Mouse (Mus musculus) urinary bladder, adult 2 months (tissue): ENCODE results near the gene Asgr1. TPM values are rescaled to one million over a fixed set of nuclear protein-coding genes. Genes with fewer than 3 reads are reported as not detected.
"Not testable (repeated sequence)": the region's sequence is repeated elsewhere in the genome, so short reads cannot be mapped to it uniquely, and the experiment has no call there.

Experiments
- DNase-seq: peaks from one replicate; pipeline ENCODE4 v3.0.0; 2022; ENCODE audit warnings: low spot score
- polyA plus RNA-seq: library from polyadenylated mRNA; depleted of rRNA; stranded (reverse); fragments of >200 nt; gene quantifications from 2 replicates; pipeline ENCODE4 v1.2.3, GENCODE M21; 2012; rRNA removed

Asgr1 gene
- 0.07 TPM in 1 of 2 replicates, not detected in the other for polyA plus RNA-seq

DNA sequence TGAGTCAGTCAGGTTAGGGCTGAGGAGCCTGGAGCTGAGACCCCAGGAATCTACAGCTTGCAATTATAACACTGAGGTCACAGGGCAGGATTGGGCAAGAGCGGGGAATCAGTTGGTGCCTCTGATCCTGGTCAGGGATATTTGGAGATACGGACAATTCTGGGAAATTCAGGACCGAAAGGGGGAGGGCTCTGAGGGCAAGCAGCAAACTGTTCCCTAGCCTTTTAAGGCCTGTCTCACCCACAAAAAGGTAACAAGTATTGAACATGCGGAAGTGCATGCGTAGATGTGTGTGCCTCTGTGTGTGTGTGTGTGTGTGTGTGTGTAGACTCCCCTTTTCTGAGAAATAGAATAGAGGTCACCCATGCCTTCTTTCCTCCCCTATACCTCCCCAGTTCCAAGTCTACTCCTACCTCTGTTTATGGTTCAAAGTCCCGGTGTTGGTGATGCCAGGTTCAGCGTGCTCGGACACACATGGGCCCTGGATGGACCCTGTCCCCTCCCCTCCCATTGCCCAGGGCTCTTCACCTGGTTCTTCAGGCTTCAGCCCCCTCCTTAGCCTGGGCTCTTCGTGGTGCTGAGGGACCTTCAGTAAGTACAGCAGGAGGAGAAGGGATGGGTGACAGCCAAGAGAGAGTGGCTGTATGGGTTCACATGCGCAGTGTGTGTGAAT, at the start of gene Asgr1:
Gene Asgr1 (plus strand): TSS at position 188 of the 673 bp plus-strand sequence.
- DNase-seq, result no peak

DNA sequence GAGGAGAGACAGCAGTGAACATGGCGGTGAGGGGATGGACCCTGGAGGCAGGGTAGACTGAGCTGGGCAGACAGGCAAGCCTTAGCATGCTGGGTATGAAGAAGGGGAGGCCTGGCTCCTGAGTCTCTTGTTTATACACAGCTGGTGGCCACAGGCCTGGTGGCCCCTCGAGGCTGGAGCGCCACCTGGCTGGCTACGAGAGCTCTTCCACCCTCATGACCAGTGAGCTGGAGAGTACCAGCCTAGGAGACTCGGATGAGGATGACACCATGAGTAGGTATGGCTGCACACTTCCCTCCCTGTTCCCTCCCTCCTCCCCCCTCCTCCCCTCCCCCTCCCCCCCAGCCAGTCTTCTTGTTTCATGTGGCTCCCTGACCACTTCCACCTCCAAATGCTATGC, 48.4 kb upstream of the Asgr1 start:
- no peak for DNase-seq

DNA sequence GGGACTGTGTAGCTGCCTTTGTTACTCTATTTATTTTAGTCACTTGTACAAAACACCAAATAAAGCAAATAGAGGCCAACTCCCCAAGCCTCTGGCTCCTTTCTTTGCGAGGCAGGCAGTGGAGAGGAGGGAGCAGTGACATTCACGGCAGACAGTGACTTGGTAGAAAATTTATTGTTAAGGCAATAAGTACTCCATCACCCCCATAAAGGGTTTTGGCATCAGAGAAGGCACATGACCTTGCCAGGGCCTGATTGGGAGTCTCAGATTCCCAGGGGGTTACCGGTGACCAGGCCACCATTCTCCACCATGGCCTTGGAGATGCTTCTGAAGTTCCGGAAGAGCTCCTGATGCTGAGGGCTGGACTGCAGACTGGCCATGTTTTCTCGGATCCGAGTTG, 43.9 kb upstream of the Asgr1 start:
- DNase-seq, result no peak

DNA sequence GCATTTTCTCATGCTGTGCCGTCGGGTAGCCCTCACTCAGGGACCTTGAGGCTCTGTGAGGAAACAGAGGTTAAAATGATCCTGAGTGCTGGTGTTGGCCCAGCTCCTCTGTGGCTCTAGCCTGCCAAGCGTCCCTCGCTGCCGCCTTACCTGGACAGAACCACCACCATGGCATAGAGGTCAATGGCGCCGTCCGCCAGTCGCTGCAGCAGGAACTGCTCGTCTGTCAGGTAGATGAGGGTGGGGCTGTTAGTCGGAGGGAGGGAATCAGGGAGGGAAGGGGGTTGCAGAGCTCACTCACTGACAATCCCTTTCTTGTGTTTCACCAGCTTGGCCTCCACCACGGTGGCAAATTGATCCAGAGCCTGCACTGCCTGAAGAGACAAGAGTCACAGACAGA, 43.3 kb upstream of the Asgr1 start:
- peak; percentile 14 for DNase-seq

DNA sequence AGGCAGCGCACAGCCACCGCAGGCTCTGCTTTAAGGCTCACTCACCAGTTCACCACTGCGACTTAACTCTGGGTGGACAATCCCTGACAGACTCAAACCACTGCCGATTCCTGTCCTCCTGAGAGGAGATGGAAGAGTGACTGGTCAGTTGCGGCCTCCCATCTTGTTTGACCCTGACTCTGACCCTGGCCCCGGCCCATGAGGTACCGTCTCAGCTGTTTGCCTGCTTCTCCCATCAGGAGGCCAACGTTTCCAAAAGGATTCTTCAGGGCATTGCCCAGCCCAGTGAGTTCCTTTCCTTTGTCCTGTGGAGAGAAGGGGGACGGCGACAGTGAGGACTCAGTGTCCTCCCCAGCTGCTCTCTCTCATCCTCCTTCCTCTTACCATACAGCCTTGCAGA, 42.9 kb upstream of the Asgr1 start:
- DNase-seq, result peak; percentile 21

DNA sequence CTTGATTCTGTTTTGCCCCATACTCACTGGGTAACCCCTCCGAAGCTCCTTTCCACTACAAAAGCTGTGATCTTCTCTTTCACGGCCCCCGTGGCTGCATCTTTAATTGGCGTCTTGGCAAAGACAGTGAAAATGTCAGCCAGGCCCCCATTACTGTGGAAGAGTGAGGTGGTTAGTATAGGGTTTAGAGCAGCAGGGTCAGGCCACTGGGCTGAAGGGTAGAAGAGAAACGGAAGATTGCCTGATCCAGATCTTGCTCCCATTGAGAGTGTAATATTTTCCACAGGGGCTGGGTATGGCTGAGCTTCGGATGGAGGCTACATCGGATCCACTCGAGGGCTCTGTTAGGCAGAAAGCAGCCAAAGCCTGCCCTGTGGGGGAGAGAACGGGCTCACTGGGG, 41.0 kb upstream of the Asgr1 start:
- peak; percentile 17 for DNase-seq

DNA sequence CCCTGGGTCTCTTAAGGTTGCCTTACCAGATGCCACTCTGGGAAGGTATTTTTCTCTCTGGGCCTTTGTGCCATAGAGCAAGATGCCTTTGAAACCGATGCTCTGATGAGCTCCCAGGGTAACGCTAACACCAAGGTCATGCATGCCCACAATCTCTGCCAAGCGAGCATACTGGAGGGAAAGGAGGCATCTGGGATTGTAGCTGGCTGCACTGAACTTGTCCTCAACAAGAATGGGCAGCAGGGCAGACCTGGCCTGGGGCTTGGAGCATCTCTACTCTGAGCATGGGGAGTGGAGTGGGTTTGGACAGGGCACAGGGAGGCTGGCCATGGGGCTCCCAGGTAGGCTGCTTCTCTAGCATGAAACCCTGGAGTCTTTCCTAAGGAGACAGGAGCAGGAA, 40.5 kb upstream of the Asgr1 start:
- no peak for DNase-seq

DNA sequence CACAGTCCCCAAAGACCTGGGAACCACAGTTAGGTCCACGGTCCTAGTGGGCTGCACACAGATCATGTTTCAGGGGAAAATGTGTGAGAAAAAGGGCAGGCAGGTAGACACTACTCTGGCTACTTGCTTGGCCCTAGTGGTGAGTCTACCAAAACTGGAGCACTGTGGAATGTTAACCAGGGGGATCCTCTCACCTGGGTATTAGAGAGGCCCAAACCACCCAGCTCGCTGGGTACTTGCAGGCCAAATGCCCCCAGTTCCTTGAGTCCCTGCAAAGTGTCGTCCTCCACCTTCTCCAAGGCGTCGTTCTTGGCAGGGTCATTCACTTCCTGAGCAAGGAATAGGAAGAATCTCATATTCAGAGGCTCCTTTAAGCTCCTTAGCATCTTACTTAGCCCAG, 39.8 kb upstream of the Asgr1 start:
- no peak for DNase-seq

DNA sequence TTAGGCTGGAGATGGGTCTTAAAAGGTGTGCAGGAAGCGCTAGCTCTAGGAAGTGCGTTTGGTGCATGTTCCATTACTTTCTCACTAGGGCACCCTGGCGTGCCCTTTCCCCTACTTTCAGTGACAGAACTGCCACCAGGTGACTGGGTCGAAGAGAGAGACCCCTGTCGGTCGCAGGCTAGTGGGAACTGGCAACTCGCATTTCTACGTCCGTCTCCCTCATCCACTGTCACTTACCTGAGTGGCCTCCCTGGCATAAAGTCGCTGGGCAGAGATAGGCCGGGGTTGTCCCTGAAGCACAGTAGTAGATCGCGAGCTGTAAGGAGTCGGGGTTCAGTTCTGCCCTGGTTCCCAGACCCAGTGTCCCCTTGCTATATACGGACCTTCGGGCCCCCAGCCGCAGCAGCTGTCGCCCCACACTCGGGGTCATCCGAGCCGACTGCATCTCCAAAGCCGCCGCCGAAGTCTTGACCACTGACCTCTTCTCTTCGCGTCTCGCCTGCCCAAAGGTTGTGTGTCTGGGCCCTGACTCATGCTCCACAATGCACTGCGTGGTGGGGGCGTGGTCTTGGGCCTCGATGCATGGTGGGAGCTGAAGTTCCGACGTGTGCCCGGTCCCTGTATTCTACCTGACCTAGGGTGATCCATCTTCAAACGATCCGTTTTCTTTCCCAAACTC, 38.9 kb upstream of the Asgr1 start, which contains the start of gene Acadvl:
Gene Acadvl (minus strand): TSS at position 532 of the 679 bp plus-strand sequence.
- DNase-seq, result peak; percentile 81

DNA sequence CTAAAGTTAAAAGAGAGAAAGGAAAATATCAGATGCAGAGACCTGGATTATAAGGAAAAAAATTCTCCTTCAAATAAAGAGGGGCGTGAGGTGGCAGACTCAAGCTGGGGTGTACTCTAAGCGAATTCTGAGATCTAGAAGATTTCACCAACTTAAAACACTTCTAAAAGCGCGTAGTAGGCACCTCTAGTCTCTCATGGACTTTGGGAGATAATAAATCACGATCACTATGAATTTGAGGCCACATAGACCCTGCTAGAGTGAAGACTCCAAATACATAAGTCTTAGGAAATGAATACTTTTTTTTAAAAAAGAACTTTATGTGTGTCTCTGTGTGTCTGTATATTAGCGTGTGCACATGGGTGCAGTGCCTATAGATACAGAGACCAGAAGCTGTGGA, 38.2 kb upstream of the Asgr1 start:
- no peak for DNase-seq

DNA sequence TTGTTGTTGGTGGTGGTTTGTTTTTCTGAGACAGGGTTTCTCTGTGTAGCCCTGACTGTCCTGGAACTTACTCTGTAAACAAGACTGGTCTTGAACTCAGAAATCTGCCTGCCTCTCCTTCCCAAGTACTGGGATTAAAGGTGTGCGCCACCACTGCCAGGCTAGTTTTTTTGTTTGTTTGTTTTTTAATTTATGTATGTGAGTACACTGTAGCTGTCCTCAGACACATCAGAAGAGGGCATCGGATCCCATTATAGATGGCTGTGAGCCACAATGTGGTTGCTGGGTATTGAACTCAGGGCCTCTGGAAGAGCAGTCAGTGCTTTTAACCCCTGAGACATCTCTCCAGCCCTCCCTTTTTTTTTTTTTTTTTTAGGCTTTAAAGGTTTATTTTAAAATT, 37.7 kb upstream of the Asgr1 start:
- not testable (repeated sequence) for DNase-seq

DNA sequence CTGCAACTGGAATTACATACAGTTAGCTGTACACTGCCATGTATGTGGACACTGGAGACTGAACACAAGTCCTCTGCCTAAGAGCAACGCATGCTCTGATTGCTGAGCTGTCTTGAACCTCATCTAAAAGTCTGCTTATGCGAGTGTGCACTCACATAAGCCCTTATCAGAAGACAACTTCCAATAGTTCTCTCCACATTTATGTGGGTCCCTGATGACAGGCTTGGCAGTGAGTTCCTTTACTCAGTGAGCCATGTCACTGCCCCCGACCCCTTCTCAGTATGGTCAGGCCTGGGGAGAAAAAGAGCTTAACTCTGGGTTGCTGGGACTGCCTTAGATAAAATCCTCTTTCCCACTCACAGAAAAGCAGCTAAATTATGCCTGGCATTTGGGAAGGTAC, 37.2 kb upstream of the Asgr1 start, which contains the start of gene Dlg4:
Gene Dlg4 (plus strand): TSS at position 274 of the 400 bp plus-strand sequence.
- DNase-seq, result no peak

DNA sequence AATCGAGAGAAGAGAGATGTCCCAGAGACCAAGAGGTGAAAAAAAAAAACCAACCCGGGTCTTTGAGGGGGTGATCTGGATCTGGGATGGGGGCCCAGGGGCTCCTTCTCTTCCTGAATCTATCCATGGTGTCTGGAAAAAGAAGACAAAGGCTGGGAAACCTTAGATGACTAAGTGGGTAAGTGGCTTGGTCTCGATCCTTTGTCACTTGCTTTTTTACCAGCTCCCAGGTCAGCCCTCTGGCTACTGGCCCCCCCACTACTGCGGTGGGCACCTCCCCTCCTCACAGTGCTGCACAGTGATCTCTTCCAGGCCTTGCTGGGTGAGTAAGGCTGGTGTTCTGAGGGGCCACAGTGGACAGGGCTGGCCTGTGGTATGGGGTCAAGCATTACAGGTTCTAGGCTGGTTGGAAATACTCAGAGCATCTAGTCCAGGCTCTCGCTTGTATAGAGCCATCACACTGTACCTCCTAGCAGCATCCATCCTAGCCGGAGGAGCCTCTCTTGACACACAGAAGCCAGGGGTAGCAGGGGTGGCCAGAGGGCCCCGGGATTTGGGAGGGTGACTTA, 36.6 kb upstream of the Asgr1 start:
- no peak for DNase-seq

DNA sequence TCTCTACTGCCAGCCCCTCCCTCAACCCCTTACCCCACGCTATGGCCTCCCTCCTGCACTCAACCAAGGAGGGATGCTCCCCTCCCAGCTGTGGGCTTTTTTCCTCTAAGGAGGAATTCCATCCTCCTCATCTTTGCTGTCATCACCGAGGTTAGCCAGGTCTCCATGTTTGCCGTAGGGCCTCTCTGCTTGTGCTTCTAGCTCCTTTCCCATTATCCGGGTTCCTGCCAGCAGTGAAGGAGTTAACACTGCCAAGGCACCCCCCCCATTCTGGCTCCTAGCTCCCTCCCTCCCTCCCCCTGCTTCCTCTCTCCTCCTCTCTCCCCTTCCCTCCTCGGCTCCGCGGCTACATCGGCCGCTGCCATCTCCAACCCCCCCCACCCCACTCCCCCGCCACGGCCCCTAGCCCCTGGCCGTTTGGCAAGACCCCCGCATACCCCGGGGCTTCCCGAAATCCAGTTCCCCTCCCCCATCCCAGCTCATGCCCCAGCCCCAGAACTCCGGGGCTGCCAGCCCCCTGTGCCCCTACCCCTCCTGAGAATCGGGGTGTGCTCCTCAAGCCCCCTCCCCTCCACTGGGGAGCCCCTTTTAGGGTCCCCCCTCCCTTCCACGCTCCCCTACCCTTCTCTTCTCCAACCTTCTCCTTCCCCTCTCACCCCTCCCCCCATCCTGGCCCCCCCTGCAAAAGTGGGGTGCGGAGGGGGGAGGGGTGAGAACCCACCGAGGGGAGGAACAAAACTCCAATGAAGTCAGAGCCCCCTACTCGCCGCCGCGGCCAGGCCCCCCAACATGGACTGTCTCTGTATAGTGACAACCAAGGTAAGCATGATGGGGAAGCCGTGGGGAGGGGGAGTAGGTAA, 35.5 kb upstream of the Asgr1 start:
- DNase-seq, result no peak

DNA sequence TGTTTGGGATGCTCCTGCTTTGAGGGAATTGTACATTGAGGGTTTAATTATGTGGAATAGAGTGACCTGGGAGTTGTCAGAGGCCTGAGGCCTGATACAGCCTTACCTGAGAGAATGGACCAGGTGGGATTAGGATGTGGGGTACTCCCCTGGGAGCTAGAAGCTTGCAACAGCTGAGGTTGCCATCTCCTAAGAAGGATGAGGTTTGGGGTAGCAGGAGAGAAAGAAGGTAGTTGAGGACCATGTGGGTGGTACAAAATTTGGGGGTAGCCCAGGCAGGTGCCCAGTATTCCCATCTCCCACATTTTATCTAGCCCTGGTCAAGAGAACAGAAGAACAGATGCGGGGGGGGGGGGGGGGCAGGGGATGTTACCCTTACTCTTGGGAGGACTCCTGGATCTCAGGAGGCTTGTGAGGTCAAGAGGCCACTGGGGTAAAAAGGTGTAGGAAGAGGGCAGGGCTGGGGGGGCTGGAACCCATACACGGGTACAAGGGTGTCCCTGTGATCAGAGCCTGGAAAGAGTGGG, 34.3 kb upstream of the Asgr1 start:
- no peak for DNase-seq

DNA sequence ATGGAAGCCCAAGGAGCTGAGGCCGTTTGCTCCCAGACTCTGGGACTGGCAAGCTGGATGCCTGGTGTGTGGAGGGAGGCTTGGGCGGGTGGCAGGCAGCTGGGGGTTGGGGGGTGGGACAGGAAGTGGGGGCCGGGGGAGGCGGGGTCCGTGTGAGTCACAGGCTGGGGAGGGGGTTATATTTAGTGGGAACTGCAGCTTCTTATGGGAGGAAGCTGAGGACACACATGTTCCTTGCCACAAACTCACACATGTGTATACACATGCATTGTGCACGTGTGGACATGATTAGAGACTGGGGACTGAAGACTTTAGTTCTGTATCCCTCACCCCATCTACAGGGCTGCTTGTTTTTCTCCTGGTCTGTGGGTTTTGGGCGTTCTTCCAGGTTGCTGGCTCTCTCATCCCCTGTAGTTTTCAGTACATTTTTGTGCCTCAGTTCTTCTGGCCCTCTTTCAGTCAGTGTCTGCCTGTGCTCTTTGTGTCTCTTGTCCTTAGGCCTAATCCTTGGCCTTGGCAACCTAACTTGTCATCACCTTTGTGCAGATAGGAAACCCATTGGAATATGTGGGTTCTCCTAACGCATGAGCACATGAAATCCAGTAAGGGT, 33.8 kb upstream of the Asgr1 start:
- no peak for DNase-seq

DNA sequence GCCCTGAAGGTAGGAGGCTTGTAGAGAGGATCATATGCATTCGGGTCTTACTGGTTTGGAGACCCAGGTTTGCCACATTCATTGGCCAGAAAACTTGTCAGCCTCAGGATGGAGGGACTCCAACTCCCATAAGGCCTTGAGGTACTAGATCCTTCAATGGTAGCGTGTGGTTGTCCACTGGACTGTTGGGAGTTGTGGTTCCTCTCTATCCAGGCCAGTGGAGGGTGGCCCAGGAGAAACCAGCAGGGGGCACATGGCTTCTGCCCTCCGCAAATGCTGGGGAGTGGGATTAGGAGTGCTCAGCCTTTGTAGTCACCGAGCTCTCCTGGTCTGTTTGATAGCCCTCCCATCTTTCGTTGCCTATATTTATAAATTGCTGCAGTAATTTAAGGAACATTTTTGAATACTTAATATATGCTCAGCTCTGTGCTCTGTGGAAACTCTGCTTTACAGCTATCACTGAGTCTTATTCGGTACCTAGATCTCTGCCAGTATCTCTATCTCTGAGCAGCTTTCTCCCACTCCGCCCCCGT, 33.1 kb upstream of the Asgr1 start:
- no peak for DNase-seq

DNA sequence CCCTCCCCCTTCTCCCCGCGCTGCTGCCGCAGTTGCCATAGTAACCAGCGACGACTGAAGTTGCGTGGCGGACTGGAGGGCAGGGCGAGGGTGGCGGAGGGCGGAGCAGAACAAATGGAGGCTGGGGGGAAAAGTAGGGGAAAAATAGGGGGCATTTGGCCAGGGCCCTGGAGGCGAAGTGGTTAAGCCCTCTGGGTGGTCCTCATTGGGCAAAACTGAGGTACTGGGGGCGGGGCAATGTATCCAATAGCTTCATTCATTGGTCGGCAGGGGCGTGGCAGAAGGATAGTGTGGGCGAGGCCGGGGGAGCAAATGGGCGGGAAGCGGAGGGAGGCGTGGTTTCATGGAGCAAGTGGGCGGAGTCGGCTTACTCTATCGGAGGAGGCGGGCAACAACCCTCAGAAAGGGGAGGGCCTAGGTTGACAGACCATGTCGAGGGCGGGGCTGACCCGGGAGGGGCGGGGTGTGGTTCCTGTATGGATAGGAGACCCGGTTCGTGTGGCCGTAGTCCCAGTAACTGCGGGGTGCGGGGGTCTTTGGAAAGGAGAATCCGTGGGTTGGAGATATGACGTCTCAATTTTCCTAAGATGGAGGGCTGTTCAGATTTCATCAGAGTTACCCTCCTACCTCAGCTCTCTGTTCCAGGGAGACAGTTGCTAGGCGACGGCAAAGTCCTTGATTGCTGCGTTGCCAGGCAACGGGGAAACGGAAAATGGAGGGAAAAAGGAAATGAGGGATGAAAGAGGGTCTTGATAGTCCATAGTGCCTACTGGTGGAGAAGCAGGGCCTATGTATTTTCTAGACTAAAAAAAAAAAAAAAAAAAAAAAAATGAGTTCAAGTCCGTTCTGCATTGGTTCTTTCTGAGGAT, 32.4 kb upstream of the Asgr1 start:
- DNase-seq, result peak; percentile 81

DNA sequence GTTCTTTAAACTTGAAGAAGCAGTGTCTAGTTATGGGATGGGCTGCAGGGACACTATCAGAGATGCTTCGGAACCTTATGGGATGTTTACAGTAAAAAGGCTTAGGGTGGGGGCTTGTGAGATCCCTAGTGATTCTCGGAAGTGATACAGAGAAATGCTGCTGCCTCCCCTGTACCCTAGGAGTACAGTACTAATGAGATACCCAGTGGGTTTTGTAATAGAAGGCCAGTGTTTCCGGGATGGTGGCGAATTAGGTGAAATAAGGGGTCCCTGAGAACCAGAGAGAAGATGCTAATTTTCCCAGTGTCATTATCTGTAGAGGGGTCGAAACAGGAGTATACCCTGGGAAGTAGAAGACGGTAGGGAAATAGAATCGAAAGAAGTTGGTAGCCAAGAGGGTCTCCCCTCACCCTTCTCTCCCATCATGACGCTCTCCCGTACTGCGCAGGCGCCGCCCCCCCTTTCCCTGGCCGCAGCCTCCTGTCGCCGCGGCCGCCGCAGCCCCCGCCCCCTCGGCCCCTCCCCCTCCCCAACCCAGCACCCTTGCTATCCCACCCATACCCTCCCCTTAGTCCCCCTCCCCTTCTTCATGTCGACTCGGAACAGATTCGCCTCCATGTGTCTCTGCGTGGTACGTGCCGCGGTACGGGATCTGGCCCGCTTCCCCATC, 30.3 kb upstream of the Asgr1 start:
- no peak for DNase-seq

DNA sequence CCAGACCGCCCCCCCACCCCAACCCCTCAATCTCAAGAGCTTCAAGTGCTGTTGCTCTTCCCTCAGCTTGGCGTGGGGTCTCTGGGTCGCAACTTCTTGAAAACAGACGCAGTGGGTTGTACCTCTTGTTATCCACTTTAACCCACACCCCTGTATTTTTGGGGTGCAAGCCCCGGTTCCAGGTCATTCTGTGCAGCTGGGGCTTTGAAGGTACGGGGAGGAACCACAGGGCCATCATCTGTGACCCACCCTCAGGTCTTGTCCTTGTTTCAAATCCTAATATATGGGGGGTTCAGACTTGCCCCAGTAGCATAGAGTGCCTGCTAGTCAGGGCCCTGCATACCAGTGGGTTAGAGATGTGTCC, 29.8 kb upstream of the Asgr1 start:
- no peak for DNase-seq
